Mouse (Mus musculus) kidney, embryonic 16.5 days (tissue): ENCODE data around the gene Vezt. TPM values are rescaled to one million over a fixed set of nuclear protein-coding genes. Genes with fewer than 3 reads are reported as not detected.

Source experiments
- ATAC-seq: fragments of 200-750 bp; cut with Nextera tagmentation; 2 replicates; pipeline ENCODE4 v1.8.0; 2017; ENCODE audit warnings: moderate TSS enrichment; ENCODE audit not compliant: low FRiP score, low TSS enrichment
- H3K27ac ChIP-seq: fragments of 300-500 bp; sonication (generic); 2 replicates; pipeline ENCODE4 v1.5.1; 2014; ENCODE audit warnings: low read length
- H3K27me3 ChIP-seq: fragments of 300-500 bp; sonication (generic); 2 replicates; pipeline ENCODE4 v1.6.1; 2014; ENCODE audit warnings: low read length, control low read depth, mixed read lengths; ENCODE audit not compliant: insufficient read depth
- H3K36me3 ChIP-seq: fragments of 300-500 bp; sonication (generic); 2 replicates; pipeline ENCODE4 v1.6.1; 2014; ENCODE audit warnings: low read length, control low read depth, mixed read lengths; ENCODE audit not compliant: insufficient read depth
- H3K4me1 ChIP-seq: fragments of 300-500 bp; sonication (generic); 2 replicates; pipeline ENCODE4 v1.6.1; 2014; ENCODE audit warnings: low read length, control low read depth, mixed read lengths; ENCODE audit not compliant: insufficient read depth
- H3K4me2 ChIP-seq: fragments of 300-500 bp; sonication (generic); replicated peaks from 2 replicates; pipeline ENCODE4 v1.6.1; 2014; ENCODE audit warnings: low read depth, low read length
- H3K4me3 ChIP-seq: fragments of 300-500 bp; sonication (generic); 2 replicates; pipeline ENCODE4 v1.5.1; 2014; ENCODE audit warnings: mild to moderate bottlenecking, low read length
- H3K9ac ChIP-seq: fragments of 300-500 bp; sonication (generic); replicated peaks from 2 replicates; pipeline ENCODE4 v1.6.1; 2014; ENCODE audit warnings: low read length
- H3K9me3 ChIP-seq: fragments of 300-500 bp; sonication (generic); 2 replicates; pipeline ENCODE4 v1.6.1; 2016; ENCODE audit warnings: low read length, control low read depth
- WGBS: fragments of 180-500 bp; shearing (Covaris S2); extraction: QIAGEN DNeasy Blood & Tissue Kit; methylation state at CpG from one replicate; pipeline ENCODE4 v1.1.7; 2014; 5-methylcytosine and 5-hydroxymethylcytosine counted together
- polyA plus RNA-seq: library from polyadenylated mRNA; unstranded; fragments of >200 nt; fragmentation: Nextera tagmentation; extraction: Ambion mirVana; gene quantifications from 2 replicates; pipeline ENCODE4 v1.2.1, GENCODE M21; 2015

The Vezt gene
- polyA plus RNA-seq, 1 experiment from 2014 or later: 24.5 TPM

GRCm38 (mm10) chr10:94038366-94039260, 3.0 kb upstream of the Vezt start:
- Histone ChIP-seq H3K4me1 (peaks cover 15% of the 10 kb centered on the region), H3K4me2 (peak overlapping the region; percentile 3; the same call in 1 of the 2 replicates)

GRCm38 (mm10) chr10:94037596-94037995, 2.0 kb upstream of the Vezt start:
- ATAC-seq: no peak
- Histone ChIP-seq H3K27me3 (no peaks in the 10 kb centered on the region), H3K4me1 (peaks cover 15% of the 10 kb centered on the region), H3K4me3 (peak overlapping the region; percentile 67), H3K36me3 (no peaks in the 10 kb centered on the region), H3K4me2 (peak overlapping the region; percentile 79), H3K27ac (no peak overlapping the region), H3K9ac (no peak overlapping the region), H3K9me3 (no peaks in the 10 kb centered on the region)
- WGBS: 57% methylated on average over 4 of the region's 4 CpGs

More at GRCm38 (mm10) chr10:94038366-94039260, 3.0 kb upstream of the Vezt start:
- no peaks in the 10 kb centered on the region for H3K27me3 ChIP-seq
- no peak overlapping the region for H3K27ac ChIP-seq
- H3K36me3 ChIP-seq: no peaks in the 10 kb centered on the region
- no peak for ATAC-seq
- 68% methylated on average over 7 of the region's 7 CpGs for WGBS
- H3K9me3 ChIP-seq: no peaks in the 10 kb centered on the region
- no peak overlapping the region for H3K9ac ChIP-seq
- no peak overlapping the region for H3K4me3 ChIP-seq

GRCm38 (mm10) chr10:94037196-94037595, 1.6 kb upstream of the Vezt start:
- no peaks in the 10 kb centered on the region for H3K9me3 ChIP-seq
- no peaks in the 10 kb centered on the region for H3K36me3 ChIP-seq
- no peak overlapping the region for H3K27ac ChIP-seq
- no peaks in the 10 kb centered on the region for H3K27me3 ChIP-seq
- no peak overlapping the region for H3K9ac ChIP-seq
- H3K4me1 ChIP-seq: peaks cover 15% of the 10 kb centered on the region
- H3K4me2 ChIP-seq: peak overlapping the region; percentile 79
- ATAC-seq: no peak
- WGBS: 45% methylated on average over 9 of the region's 9 CpGs
- peak overlapping the region; percentile 67 for H3K4me3 ChIP-seq

GRCm38 (mm10) chr10:94036375-94036758, 750 bp upstream of the Vezt start:
- Histone ChIP-seq H3K4me1 (peaks cover 15% of the 10 kb centered on the region), H3K27ac (peak overlapping the region; percentile 51; the same call in 1 of the 2 replicates)
- peak; percentile 52 for ATAC-seq

GRCm38 (mm10) chr10:94034876-94035657, 550 bp downstream of the Vezt start:
- Histone ChIP-seq H3K4me1 (peaks cover 15% of the 10 kb centered on the region), H3K9me3 (no peaks in the 10 kb centered on the region), H3K4me3 (peak overlapping the region; percentile 67), H3K4me2 (peak overlapping the region; percentile 64), H3K27ac (peak overlapping the region; percentile 45; the same call in 1 of the 2 replicates), H3K9ac (peak overlapping the region; percentile 76), H3K27me3 (no peaks in the 10 kb centered on the region), H3K36me3 (0 out of 2 replicates have a peak, but pooled peaks cover 2% of the 10 kb centered on the region)
- ATAC-seq: peak; percentile 90
- 1% methylated on average over 30 of the region's 30 CpGs for WGBS

More at GRCm38 (mm10) chr10:94036375-94036758, 750 bp upstream of the Vezt start:
- Histone ChIP-seq H3K9me3 (no peaks in the 10 kb centered on the region), H3K27me3 (no peaks in the 10 kb centered on the region), H3K36me3 (no peaks in the 10 kb centered on the region), H3K4me3 (peak overlapping the region; percentile 67), H3K4me2 (peak overlapping the region; percentile 79), H3K9ac (peak overlapping the region; percentile 78)
- WGBS: under 1% methylated on average over 31 of the region's 32 CpGs

- no peaks in the 10 kb centered on the region for H3K9me3 ChIP-seq
- no peaks in the 10 kb centered on the region for H3K27me3 ChIP-seq
- H3K4me2 ChIP-seq: no peak overlapping the region
- H3K4me1 ChIP-seq: peaks cover 10% of the 10 kb centered on the region
- no peak overlapping the region for H3K4me3 ChIP-seq
- no peak overlapping the region for H3K9ac ChIP-seq
- WGBS: 96% methylated on average over 6 of the region's 6 CpGs
- ATAC-seq: no peak
- no peak overlapping the region for H3K27ac ChIP-seq
- 0 out of 2 replicates have a peak, but pooled peaks cover 2% of the 10 kb centered on the region for H3K36me3 ChIP-seq
Observed at GRCm38 (mm10) chr10:94031164-94031563, 4.5 kb downstream of the Vezt start.

GRCm38 (mm10) chr10:94028493-94028892, 7.1 kb downstream of the Vezt start:
- ATAC-seq: no peak
- no peak overlapping the region for H3K4me3 ChIP-seq
- H3K9me3 ChIP-seq: no peaks in the 10 kb centered on the region
- no peaks in the 10 kb centered on the region for H3K27me3 ChIP-seq
- no peak overlapping the region for H3K9ac ChIP-seq
- WGBS: 85% methylated on average over 6 of the region's 6 CpGs
- no peaks in the 10 kb centered on the region; the same call in 1 of the 2 replicates for H3K4me1 ChIP-seq
- no peak overlapping the region for H3K4me2 ChIP-seq
- H3K36me3 ChIP-seq: 0 out of 2 replicates have a peak, but pooled peaks cover 6% of the 10 kb centered on the region
- H3K27ac ChIP-seq: no peak overlapping the region

GRCm38 (mm10) chr10:94025079-94025478, 10.5 kb downstream of the Vezt start:
- H3K27ac ChIP-seq: no peak overlapping the region
- no peak for ATAC-seq
- no peak overlapping the region for H3K9ac ChIP-seq
- H3K4me2 ChIP-seq: no peak overlapping the region
- H3K4me3 ChIP-seq: no peak overlapping the region
- H3K9me3 ChIP-seq: no peaks in the 10 kb centered on the region
- H3K27me3 ChIP-seq: no peaks in the 10 kb centered on the region
- H3K36me3 ChIP-seq: 0 out of 2 replicates have a peak, but pooled peaks cover 4% of the 10 kb centered on the region
- 89% methylated on average over 8 of the region's 8 CpGs for WGBS
- no peaks in the 10 kb centered on the region for H3K4me1 ChIP-seq

GRCm38 (mm10) chr10:94021059-94021458, 14.6 kb downstream of the Vezt start:
- H3K4me2 ChIP-seq: no peak overlapping the region
- H3K4me3 ChIP-seq: no peak overlapping the region
- no peak overlapping the region for H3K9ac ChIP-seq
- H3K9me3 ChIP-seq: no peaks in the 10 kb centered on the region
- H3K27me3 ChIP-seq: no peaks in the 10 kb centered on the region
- H3K4me1 ChIP-seq: peaks cover 4% of the 10 kb centered on the region; the same call in 1 of the 2 replicates
- WGBS: 81% methylated on average over 4 of the region's 4 CpGs
- ATAC-seq: no peak
- H3K27ac ChIP-seq: no peak overlapping the region
- H3K36me3 ChIP-seq: 0 out of 2 replicates have a peak, but pooled peaks cover 4% of the 10 kb centered on the region
